Mouse (Mus musculus) thymus, postnatal 0 days (tissue): Measurements from ENCODE around the gene Fam160b1. TPM values are rescaled to one million over a fixed set of nuclear protein-coding genes. Genes with fewer than 3 reads are reported as not detected.

Source experiments
- DNase-seq: peaks from one replicate; pipeline ENCODE4 v3.0.0-alpha.2; 2015; ENCODE audit warnings: low spot score
- polyA plus RNA-seq: library from polyadenylated mRNA; unstranded; fragments of >200 nt; fragmentation: Nextera tagmentation; extraction: Ambion mirVana; gene quantifications from 2 replicates; pipeline ENCODE4 v1.2.1, GENCODE M21; 2015

The Fam160b1 gene
- polyA plus RNA-seq = 14.3 and 17.0 TPM in 2 replicates

DNA sequence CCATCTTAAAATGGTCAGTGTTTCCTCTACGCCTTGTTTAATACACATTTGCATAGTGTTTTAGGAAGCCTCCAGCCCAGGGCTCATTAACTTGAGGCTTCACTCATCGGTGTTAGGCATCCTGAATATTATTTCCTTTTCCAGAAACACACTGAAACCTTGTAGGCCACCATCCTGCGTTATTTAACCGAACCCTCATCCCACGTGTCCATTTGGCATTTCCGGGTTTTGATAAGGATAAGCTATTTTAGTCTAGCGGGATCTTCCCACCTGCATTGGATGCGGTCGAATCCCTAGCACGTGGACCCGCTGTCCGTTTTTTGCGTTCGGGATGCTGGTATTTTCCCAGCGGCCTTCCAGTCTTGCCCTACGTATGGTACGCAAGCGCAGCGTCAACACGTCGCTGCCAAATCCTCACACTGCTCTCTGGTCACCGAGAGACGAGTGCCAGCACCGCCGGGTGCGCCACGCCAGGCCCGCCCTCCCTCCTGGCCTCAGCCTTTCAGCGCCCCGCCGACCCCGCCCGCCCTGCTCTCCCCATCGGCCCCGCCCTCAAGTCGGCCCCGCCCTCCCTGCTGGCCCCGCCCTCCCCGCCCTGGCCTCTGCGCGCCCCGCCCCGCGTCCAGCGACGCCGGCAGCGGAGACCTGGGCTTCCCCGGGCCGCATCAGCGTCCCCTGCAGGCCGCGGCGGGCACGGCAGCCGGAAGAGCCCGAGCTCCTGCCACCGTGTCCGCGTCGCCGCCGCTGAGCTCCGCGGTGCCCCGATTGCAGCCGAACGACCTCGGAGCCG lies at the start of gene Fam160b1:
TSS of gene Fam160b1 (plus strand) at position 340 of the 790 bp plus-strand sequence.
- DNase-seq = peak; percentile 95

DNA sequence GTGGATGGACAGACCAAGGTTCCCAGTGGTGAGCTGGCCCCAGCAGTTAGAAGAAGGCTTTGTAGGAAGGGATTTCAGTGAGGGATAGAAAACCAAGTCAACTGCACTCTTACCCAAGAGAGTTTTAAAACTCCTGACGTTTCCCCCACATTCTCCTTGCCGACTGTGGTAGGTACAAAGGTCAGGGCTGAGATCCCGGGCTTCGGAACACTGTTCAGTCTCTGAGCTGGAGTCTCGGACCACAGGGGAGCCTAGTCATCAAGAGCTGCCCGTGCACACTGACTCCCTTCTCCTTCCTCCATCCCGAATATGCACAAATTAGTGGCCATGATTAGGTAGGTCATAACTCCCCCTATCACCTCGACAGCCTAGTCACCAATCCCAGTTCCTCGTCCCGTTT lies 47.3 kb upstream of the Fam160b1 start:
- no peak for DNase-seq

DNA sequence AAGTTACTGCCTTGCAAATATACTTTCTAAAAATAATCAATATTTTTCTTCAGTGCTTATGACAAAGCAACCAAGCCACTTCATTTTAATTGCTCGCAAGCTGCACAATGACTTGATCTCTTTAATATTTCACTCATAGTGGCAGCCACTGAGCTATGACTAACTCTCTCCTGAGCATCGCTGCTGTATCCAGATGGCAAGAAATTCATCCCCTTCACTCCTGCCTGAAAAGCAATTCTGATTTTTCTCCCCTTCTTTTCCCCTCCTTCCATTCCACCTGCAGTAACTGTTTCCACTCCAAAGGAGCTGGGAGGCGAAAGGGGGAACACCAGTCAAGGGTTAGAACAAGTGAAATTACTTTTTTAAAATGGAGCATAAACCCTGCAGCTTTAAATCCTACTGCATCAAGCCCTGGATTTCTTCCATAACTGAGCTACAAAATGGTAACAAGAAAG lies 46.6 kb upstream of the Fam160b1 start:
- no peak for DNase-seq

DNA sequence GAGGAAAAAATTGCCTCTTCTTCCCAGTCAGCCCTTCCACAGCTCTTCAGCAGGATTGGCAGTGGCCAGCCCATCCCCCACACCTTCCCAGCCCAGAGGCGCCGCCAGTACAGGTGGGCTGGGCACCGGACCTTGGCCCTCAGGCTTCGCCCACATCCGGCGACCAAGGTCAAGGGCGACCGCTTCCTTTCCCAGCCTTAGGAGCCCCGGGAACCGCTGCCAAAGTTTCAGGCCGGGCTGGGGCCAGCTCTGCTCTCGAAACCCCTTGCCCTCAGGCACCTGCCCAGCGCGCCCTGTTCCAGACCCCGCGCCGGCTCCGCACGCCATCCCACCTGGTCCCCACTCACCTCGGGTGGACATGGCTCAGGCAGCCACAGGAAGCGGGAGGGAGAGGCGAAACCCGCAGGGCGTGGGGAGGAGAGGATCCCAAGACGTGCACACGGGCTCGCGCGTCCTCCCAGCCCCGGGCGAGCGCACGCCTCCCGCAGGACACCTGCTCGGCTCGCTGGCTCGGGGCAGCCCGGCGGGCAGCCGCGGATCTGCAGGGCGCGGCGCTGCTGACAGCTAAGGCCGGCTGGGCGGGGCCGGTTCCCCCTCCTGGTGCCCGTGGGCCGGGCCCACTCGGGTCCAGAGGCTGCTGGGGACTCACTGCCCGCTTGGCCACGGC lies 46.0 kb upstream of the Fam160b1 start, which contains the start of gene Ablim1:
TSS of gene Ablim1 (minus strand) at position 574 of the 667 bp plus-strand sequence.
- DNase-seq = no peak

DNA sequence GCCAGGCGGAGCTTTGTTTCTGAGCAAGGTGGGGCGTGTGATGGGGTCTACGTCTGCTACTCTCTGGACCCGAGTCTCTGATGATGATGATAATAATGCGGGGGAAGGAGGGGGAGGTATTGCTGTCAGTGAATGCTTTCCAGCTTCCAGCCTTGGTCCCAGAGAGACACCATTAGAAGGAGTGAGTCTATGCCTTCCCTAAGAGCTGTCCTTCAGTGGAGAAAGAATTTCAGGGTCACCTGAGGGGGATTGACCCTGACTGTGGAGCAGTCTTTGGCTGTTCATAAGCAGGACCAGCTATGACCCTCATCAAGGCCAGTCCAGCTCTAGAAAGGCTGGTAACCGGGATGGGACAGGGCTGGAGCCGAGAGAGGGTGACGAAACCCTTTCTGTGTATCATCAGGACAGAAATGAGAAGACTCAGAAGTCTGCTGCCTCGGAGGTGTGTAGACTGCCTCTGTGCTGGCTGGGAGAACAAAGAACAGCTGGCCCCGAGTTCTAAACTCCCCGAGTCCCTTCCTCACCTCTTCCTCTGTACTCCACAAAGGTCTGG lies 45.4 kb upstream of the Fam160b1 start:
- no peak for DNase-seq

DNA sequence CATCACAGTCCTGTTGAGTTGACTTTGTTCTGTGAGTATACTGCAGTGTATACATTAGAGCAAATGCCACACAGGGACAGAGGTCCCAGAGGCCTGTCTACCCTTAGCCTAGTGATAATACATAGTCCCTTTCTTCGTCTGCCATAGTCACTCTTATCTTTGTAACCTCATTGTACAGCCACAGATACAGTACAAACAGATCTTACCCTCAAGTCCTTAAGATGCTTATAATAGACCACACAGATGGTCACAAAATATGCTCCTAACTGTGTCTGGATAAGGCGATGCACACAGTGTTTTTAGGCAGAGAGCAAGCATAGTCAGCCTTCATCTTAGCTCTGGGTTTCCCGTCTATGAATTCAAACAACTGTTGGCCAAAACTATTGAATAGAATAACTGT lies 43.9 kb upstream of the Fam160b1 start:
- no peak for DNase-seq

DNA sequence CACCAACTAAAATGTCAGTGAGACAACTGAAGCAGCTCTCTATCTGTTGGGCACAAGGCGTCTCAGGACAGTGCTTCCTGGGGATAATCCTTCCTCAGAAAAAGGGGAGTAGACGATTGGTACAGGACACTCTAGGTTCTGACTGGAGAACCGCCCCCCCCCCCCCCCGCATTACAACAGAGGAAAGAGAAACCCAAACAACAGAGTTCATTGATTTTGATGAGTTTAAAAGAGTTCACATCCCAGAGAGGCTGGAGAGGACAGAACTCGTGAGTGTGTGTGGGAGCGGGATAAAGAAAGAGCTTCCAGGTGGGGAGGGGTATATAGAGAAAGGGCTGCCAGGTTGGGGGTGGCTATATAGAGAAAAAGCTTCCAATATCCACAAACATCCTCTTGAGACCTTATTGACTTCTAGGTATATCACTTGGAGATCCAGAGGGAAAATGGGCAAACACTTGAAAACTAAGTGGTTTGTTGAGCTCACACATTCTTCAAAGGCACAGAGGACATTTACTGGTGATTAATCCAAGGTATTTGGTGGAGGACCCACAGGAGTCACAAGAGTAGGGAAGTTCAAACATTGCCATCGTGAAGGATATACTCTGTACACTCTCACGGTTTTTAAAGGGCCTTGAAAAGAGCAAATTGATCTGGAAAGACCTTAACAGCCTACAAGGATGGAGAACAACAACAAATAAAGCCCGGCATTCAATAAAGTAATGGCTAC lies 39.7 kb upstream of the Fam160b1 start:
- DNase-seq = no peak

DNA sequence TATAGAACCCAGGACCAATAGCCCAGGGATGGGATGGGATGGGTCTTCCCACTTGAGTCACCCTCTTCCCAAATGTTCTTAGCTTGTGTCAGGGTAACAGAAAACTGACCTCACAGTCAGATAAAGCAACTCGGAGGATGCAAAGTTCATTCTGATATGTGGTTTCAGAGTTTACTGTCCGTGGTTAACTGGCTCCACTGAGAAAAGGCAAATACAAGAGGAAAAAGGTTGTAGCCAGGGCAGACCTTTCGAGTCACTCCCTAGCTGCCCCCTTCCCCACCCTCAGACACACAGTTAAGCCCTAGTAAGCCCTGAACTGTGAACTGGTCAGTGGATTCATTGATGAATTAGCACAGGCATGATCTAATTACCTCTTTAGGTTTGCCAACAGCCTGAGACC lies 38.6 kb upstream of the Fam160b1 start:
- DNase-seq = no peak

DNA sequence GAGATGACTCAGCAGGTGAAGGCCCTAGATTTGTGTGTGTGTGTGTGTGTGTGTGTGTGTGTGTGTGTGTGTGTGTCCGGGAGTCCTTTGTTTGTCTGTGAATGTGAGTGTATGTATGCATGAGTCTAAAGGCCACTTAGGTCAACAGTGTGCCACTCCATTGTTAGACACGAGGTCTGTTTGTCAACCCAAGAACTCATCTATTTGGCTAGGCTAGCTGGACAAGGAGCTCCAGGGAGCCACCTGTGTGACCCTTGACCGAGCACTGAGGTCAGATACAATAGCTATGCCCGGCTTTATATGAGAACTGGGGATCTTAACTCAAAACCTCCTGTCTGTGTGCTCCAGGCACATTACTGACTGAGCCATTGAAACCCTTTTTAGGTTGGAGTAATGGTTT lies 38.0 kb upstream of the Fam160b1 start:
- DNase-seq = no peak

DNA sequence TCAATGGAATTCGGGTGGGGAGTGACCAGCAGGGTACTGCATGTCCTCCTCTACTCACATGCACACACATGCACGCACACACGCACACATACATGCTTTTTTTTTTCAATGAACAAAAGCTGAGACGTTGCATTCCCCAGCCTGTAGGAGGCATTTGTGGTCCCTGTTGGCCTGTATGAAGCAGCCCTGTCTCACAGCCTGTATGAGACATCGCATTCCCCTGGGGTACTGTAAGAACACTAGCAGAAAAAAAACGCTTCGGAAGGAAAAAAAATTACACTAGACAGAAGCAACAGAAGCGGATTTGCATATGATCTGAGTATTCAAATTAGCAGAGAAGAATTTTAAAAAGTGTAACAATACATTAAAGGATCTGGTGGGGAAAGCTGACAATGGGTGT lies 37.4 kb upstream of the Fam160b1 start:
- no peak for DNase-seq

DNA sequence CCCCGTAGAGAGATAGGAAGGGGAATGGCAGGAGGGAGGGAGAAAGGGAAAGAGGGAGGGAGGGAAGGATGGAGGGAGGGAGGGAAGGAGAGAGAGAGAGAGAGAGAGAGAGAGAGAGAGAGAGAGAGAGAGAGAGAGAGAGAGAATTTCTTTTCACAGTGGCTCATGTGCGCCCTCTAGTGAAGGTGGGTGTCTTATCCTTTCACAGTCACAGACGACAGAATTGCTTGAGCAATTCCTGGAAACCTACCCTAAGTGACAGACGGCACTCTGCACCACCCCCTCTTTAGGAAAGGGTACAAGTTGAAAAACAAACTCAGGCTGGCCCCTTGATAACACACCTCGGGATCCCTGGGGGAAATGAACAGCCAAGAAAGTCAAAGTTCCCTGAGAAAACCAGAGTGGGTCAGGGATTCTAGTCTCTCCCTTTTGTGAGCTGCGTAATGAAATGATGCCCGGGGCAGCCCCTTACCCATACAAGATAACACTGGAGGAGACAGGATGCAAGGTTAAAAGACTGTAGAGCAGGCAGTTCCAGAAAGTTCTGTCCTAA lies 34.7 kb upstream of the Fam160b1 start:
- peak; percentile 74 for DNase-seq

DNA sequence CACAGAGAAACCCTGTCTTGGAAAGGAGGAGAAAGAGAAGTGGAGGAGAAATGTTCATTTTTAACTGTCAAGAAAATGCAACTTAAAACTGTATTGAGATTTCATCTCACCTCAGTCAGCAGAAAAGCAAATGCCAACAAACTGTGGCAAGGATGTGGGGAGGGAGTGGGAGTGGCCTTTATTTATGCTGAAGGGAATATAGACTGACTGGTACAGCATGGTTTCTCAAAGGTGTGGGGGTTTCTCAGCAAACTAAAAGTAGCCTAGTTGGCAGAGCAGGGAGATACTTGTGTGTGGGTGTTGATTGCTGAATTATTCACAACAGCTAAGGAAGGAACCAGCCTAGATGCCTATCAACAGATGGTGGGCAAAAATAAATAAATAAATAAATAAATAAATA lies 32.8 kb upstream of the Fam160b1 start:
- DNase-seq = no peak

DNA sequence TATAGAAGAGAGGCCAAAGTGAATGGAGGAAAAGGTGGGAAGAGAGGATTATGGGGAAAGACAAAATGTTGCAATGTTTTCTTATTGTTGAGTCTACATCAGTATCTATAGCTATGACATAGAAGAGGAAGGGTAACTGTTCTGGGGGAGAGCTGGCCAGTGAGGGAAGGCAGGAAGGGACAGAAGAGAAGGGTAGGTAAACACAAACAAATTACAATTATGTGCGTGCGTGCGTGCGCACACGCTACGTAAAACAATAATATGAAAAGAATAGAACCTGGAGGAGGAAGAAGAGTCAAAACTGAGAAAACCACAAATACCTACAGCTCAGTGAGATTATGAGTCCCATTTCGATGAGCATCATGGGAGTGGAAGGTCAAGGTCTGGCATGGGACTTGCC lies 32.2 kb upstream of the Fam160b1 start:
- DNase-seq = no peak

DNA sequence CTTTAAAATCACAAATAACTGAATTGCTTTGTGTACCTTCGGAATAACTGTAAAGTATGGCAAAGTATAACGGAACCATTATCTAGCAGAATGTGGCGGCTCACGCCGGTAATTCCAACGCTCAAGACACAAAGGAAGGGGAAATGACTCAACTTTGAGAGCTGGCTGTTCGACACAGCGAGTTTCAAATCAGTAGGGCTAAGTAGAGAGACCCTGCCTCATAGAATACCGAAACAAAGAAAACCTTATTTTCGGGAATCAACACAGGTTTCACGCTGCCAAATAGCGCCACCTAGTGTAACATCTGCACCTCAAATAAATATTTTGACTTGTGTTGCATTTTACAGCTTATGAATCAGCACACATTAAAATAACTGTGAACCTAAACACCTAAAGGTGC lies 31.7 kb upstream of the Fam160b1 start:
- peak; percentile 61 for DNase-seq

DNA sequence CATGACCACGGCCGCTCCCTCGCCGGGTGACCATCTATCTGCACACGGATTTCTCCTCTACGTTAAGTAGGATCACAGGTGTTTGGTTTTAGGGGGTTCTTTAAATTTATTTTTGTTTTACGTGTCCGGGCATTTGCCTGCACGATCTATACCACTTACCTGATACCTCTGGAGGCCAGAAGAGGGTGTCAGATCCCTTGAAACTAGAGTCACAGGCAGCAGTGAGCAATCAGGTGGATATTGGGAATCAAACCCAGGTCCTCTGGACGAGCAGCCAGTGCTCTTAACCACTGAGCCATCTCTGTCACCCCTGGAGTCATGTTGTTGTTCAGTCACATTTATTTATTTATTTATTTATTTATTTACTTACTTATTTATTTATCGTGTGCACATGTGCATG lies 30.2 kb upstream of the Fam160b1 start:
- no peak for DNase-seq

DNA sequence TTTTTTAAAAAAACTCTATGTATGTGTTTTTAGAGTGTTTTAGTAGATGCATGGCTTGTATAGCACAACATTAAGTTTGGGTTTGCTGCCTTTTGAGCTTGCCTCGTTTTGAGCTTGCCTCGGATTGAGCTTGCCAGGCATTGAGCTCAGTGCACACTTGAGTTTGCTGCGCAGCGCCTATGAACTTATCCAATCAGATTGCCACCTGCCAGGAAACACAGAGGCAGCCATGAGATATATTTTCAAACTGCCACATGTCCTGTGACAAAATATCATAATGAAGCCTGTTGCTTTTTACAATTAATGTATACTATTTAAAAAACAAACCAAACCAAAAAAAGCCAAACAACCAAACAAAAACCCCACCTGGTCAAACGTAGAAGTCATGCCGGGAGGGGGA lies 29.2 kb upstream of the Fam160b1 start:
- no peak for DNase-seq

DNA sequence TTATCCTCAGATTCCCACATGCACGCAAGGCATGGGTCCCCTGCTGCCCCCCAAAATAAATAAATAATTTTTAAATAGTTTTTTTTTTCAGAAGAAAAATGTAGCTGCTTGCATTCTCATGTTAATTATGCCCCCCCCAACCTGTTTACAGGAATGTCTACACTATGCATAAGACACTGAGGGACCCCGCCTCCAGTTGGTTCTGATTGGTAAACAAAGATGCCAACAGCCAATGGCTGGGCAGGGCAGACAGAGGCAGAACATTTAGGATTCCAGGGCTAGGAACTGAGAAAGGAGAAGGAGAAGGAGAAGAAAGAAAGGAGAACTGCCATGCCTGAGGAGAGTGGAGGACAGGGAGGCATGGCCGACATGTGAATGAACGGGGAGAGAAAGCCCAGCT lies 27.1 kb upstream of the Fam160b1 start:
- no peak for DNase-seq

DNA sequence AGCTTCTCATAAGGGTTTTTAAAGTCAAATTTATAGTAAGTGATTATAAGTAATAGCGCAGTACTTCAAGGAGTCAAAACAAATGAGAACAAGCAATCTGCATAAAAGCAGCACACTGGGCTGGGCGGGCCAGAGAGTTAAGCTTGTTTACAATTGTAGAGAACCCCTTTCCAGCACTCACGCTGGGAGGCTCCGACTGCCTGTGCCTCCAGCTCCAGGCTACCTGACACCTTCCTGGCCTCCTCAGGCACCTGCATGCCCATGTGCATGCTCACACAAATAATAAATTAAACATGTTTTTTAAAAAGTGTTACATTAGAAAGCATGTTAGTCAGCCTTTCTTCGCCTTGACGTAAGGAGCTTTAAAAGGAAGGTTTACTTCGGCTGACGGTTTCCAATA lies 25.3 kb upstream of the Fam160b1 start:
- DNase-seq = no peak

DNA sequence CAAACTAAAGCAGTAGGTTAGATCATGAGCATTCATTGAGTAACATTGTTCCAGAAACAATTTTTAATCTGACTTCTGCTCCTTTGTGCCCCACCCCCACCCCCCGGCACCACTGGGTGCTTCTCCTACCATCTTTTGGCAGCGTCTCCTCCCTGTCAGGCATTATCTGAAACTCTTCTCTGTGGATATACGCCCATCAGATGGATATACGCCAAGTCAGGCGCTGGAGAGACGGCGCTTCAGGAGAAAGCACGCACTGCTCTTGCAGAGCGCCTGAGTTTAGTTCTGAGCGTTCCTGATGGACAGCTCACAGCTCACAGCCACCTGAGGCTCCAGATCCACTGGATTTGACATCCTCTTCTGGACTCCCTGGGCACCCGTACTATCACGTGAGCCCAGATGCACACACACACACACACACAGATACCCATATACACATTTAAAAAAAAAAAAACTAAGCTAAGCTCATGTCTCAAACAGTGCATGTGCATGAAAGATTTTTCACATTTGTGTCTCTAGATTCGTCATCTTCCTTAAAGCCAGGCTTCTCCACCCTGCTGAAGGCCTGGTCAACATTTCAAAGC lies 21.1 kb upstream of the Fam160b1 start:
- no peak for DNase-seq

DNA sequence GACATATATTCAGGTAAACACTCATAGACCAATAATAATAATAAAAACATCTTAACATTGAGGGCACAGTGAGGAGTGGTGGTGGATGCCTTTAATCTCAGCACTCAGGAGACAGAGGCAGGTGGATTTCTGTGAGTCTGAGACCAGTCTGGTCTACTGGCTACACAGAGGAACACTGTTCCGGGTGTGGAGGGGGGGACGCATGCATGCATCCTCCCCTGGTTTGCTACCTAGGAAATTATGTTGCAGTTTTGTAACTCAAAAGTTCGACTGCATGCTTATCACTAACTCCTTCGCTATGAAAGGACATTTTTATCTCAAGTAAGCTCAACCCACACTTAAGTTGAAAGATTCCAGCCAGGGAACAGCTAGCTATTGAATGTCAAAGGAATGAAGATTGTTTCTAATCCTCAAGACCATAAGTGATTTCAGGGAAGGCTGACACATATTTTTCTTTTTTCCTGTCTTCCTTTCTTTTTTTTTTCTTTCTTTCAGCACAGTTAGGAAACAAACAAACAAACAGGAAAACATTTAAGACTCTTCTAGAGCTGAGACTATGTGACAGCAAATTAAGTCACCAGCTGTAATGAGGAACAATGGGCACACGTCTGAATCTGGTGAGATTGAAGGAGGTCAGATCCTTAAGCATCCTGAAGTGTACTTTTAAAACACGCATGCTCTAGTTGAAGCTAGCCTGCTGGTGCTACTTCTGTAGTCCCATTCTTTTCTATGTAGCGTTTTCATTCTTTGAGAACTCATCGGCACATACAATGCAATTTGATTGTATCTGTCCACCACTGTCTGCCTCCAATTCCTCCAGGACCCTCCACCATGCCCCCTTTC lies 19.4 kb upstream of the Fam160b1 start:
- DNase-seq = no peak
